Comparison of ENCODE assay signal across 17 mouse cellular contexts in the genomic region with DNA sequence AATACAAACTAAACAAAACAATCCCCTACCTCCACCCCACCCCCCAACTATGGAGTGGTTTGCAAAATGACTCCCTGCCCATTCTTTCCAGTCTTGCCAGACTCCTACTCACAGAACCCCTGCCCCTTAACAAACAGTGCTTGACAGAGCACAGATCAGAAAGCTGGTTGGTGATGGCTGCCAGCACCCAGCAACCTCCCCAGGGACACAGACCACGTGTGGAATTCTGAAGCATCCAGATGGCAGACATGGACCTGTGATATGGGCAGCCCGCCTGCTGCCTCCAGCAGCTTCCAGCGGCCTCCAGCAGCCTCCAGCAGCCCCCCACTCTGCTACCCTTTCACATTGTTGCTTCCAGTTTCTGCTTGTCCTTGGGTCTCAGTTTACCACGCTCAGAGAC. TPM values are rescaled to one million over a fixed set of nuclear protein-coding genes. Genes with fewer than 3 reads are reported as not detected.
"Had no signal": no experiment of that assay in that cellular context is flagged by ENCODE, and none has a peak within 500 bp of the region (broad histone marks: within the 10 kb centered on the region; RNA-seq: fewer than 3 reads in every experiment).

No protein-coding gene starts in this region.

- H3K4me2 ChIP-seq: liver, embryonic 11.5 days; liver, embryonic 15.5 days; lung, embryonic 14.5 days; midbrain, embryonic 13.5 days had no signal

- H3K4me1 ChIP-seq: liver, embryonic 15.5 days had no signal

- H3K36me3 ChIP-seq: liver, embryonic 15.5 days; midbrain, embryonic 13.5 days had no signal

- H3K27ac ChIP-seq: kidney, postnatal 0 days; liver, embryonic 15.5 days; macrophage; midbrain, embryonic 13.5 days had no signal

- H3K27me3 ChIP-seq: liver, embryonic 15.5 days; midbrain, embryonic 13.5 days had no signal

- H3K4me3 ChIP-seq: liver, embryonic 15.5 days; megakaryocyte, embryonic 14.5 days; midbrain, embryonic 13.5 days had no signal

- H3K9me3 ChIP-seq: liver, embryonic 15.5 days; megakaryocyte, embryonic 14.5 days; midbrain, embryonic 13.5 days had no signal

- H3K9ac ChIP-seq: liver, embryonic 15.5 days; lung, embryonic 14.5 days; midbrain, embryonic 13.5 days had no signal

- DNase-seq: kidney, adult 11 months; kidney, adult 9 months; kidney, postnatal 36 days; layer of hippocampus, adult 9-11 months; layer of hippocampus, postnatal 36 days; lung, postnatal 14 days; right cerebral cortex, adult 18-20 months; right cerebral cortex, postnatal 25 days had no signal

RNA-seq across cellular contexts. Expression of gene Pbp2, which starts 35.0 kb away (rescaled TPM):
- polyA plus RNA-seq: liver, embryonic 11.5 days; liver, embryonic 15.5 days; macrophage; midbrain, embryonic 13.5 days; small intestine, adult 2 months; thymus, postnatal 0 days had no signal
